Mouse (Mus musculus) MEL (cell line): ENCODE data around the gene Cd59a.

Source experiments
- BHLHE40 ChIP-seq: IDR thresholded peaks from 2 replicates; pipeline ENCODE4 v1.6.1; 2012; ENCODE audit warnings: low read depth, mild to moderate bottlenecking, inconsistent platforms, low read length, improper control_type of control experiment, borderline replicate concordance
- CTCF ChIP-seq, 3 experiments: IDR thresholded peaks in 2 of 3; conservative IDR thresholded peaks in 1 of 3; 2 replicates each; pipeline ENCODE4 v1.5.1; 2011 to 2012; ENCODE audit warnings: low read length in 3 of 3, low read depth in 2 of 3, mild to moderate bottlenecking in 2 of 3, improper control_type of control experiment in 1 of 3, inconsistent platforms in 1 of 3, mixed read lengths in 1 of 3, moderate library complexity in 1 of 3; ENCODE audit not compliant: control insufficient read depth in 1 of 3, insufficient read depth in 1 of 3, poor library complexity in 1 of 3, severe bottlenecking in 1 of 3
- ELF1 ChIP-seq: IDR thresholded peaks from 2 replicates; pipeline ENCODE4 v1.6.1; 2014; ENCODE audit warnings: low read depth, mild to moderate bottlenecking, inconsistent platforms, low read length, improper control_type of control experiment, moderate library complexity
- EP300 ChIP-seq, 2 experiments: IDR thresholded peaks; 2 replicates each; pipeline ENCODE4 v1.6.1; 2011; ENCODE audit warnings: improper control_type of control experiment in 2 of 2, low read length in 2 of 2, low read depth in 1 of 2, mild to moderate bottlenecking in 1 of 2
- JUND ChIP-seq: IDR thresholded peaks from 2 replicates; pipeline ENCODE4 v1.6.1; 2011; ENCODE audit warnings: low read depth, mild to moderate bottlenecking, improper control_type of control experiment, low read length
- MEF2A ChIP-seq: IDR thresholded peaks from 2 replicates; pipeline ENCODE4 v1.6.1; 2014; ENCODE audit warnings: low read depth, mild to moderate bottlenecking, inconsistent platforms, low read length, improper control_type of control experiment; ENCODE audit not compliant: poor library complexity, insufficient replicate concordance, severe bottlenecking; ENCODE audit errors: extremely low read depth
- POLR2A ChIP-seq, 2 experiments: IDR thresholded peaks; 2 replicates each; pipeline ENCODE4 v1.6.1; 2011 to 2012; ENCODE audit warnings: low read length in 2 of 2, mild to moderate bottlenecking in 2 of 2, control low read depth in 1 of 2, improper control_type of control experiment in 1 of 2, low read depth in 1 of 2, moderate library complexity in 1 of 2; ENCODE audit not compliant: control insufficient read depth in 1 of 2, insufficient read depth in 1 of 2, poor library complexity in 1 of 2
- RAD21 ChIP-seq: IDR thresholded peaks from 2 replicates; pipeline ENCODE4 v1.6.1; 2011; ENCODE audit warnings: mild to moderate bottlenecking, low read depth, low read length, improper control_type of control experiment
- TBP ChIP-seq: IDR thresholded peaks from 2 replicates; pipeline ENCODE4 v1.8.0; 2011; ENCODE audit warnings: low read depth, low read length, improper control_type of control experiment
- TCF12 ChIP-seq: IDR thresholded peaks from 2 replicates; pipeline ENCODE4 v1.6.1; 2014; ENCODE audit warnings: low read depth, mild to moderate bottlenecking, inconsistent platforms, low read length, improper control_type of control experiment, moderate library complexity
- ZMIZ1 ChIP-seq: IDR thresholded peaks from 2 replicates; pipeline ENCODE4 v1.6.1; 2012; ENCODE audit warnings: low read depth, mild to moderate bottlenecking, inconsistent platforms, low read length, improper control_type of control experiment, moderate library complexity
- ZNF384 ChIP-seq: IDR thresholded peaks from 2 replicates; pipeline ENCODE4 v1.6.1; 2012; ENCODE audit warnings: low read depth, mild to moderate bottlenecking, inconsistent platforms, low read length, improper control_type of control experiment

- TF ChIP-seq CTCF (IDR thresholded peaks at IDR 0.05 in 2 of 3, conservative IDR thresholded peaks at IDR 0.05 in 1 of 3; ENCODE audit: control insufficient read depth in 1 of 3, insufficient read depth in 1 of 3, low read depth in 2 of 3, low read length in 3 of 3, poor library complexity in 1 of 3, severe bottlenecking in 1 of 3) (no peak), JUND (no peak), ZMIZ1 (no peak), TBP (no peak), RAD21 (no peak), TCF12 (no peak), BHLHE40 (no peak), ZNF384 (no peak), EP300 (IDR thresholded peaks at IDR 0.05; ENCODE audit: low read depth in 1 of 2, low read length in 2 of 2) (no peak), ELF1 (no peak), MEF2A (no peak), POLR2A (IDR thresholded peaks at IDR 0.05; ENCODE audit: control insufficient read depth in 1 of 2, insufficient read depth in 1 of 2, low read depth in 1 of 2, low read length in 2 of 2, poor library complexity in 1 of 2) (no peak)
Measured at GRCm38 (mm10) chr2:104110031-104110430, 14.4 kb downstream of the Cd59a start.
